Comparison of ENCODE assay signal across 20 mouse cellular contexts in genomic region chr7:99261900-99262299, GRCm38 (mm10). TPM values are rescaled to one million over a fixed set of nuclear protein-coding genes. Genes with fewer than 3 reads are reported as not detected.
DNase-seq lines count a peak whose midpoint lies in the region; ATAC-seq and TF ChIP-seq lines count a peak whose summit lies in the region.
"Had no signal": no experiment of that assay in that cellular context is flagged by ENCODE, and none has a peak within 500 bp of the region (broad histone marks: within the 10 kb centered on the region; RNA-seq: fewer than 3 reads in every experiment).

No protein-coding gene starts in this region.

- no peaks in the 10 kb centered on the region for H3K79me2 ChIP-seq in MEL (ENCODE audit: control insufficient read depth, insufficient read depth, low read length, poor library complexity)

- H3K4me3 ChIP-seq in intestine, postnatal 0 days (ENCODE audit: low read depth, low read length): no peak overlapping the region
- no peak overlapping the region for H3K4me3 ChIP-seq in intestine, embryonic 15.5 days (replicated peaks)
- H3K4me3 ChIP-seq in lung, postnatal 0 days (ENCODE audit: low read depth, low read length): no peak overlapping the region
- H3K4me3 ChIP-seq in MEL (ENCODE audit: control insufficient read depth in 1 of 2, insufficient read depth in 1 of 2, low read depth in 2 of 2, low read length in 2 of 2): no peak overlapping the region
- H3K4me3 ChIP-seq in forebrain, embryonic 13.5 days: no peak overlapping the region
- H3K4me3 ChIP-seq: embryonic facial prominence, embryonic 13.5 days; hindbrain, embryonic 10.5 days; limb, embryonic 12.5 days; megakaryocyte, embryonic 14.5 days; neural tube, embryonic 13.5 days had no signal

- H3K9me3 ChIP-seq in intestine, postnatal 0 days (ENCODE audit: control insufficient read depth): no peaks in the 10 kb centered on the region
- no peaks in the 10 kb centered on the region for H3K9me3 ChIP-seq in intestine, embryonic 15.5 days
- no peaks in the 10 kb centered on the region for H3K9me3 ChIP-seq in lung, postnatal 0 days (ENCODE audit: low read length)
- no peaks in the 10 kb centered on the region for H3K9me3 ChIP-seq in MEL (replicated peaks; ENCODE audit: insufficient read depth, low read length)
- H3K9me3 ChIP-seq in forebrain, embryonic 13.5 days (replicated peaks): no peaks in the 10 kb centered on the region
- H3K9me3 ChIP-seq: embryonic facial prominence, embryonic 13.5 days; G1E; hindbrain, embryonic 10.5 days; neural tube, embryonic 13.5 days had no signal

- peak; percentile 50 for TF ChIP-seq CTCF in intestine, postnatal 0 days (IDR thresholded peaks at IDR 0.05; ENCODE audit: low read depth)
- TF ChIP-seq CTCF in lung, postnatal 0 days (IDR thresholded peaks at IDR 0.05): peak; percentile 43
- TF ChIP-seq CTCF in MEL (IDR thresholded peaks at IDR 0.05 in 2 of 3, conservative IDR thresholded peaks at IDR 0.05 in 1 of 3; ENCODE audit: control insufficient read depth in 1 of 3, insufficient read depth in 1 of 3, low read depth in 2 of 3, low read length in 3 of 3, poor library complexity in 1 of 3, severe bottlenecking in 1 of 3): peak; percentile 30 to 34 (median 30); a peak in 5 of 6 replicates

- DNase-seq in lung, postnatal 0 days (ENCODE audit: low spot score): peak; percentile 4
- no peak for DNase-seq in lung, adult 18-20 months
- peak; percentile 21 for DNase-seq in MEL (ENCODE audit: low read depth, low spot score)
- no peak for DNase-seq in adrenal gland, postnatal 25 days
- DNase-seq: adrenal gland, postnatal 36 days; cerebellum, postnatal 25 days; gastrocnemius, postnatal 36 days; kidney, adult 11 months; kidney, postnatal 4 days had no signal

- H3K4me1 ChIP-seq in intestine, postnatal 0 days (replicated peaks; ENCODE audit: control insufficient read depth, insufficient read depth, low read length): no peaks in the 10 kb centered on the region
- no peaks in the 10 kb centered on the region for H3K4me1 ChIP-seq in intestine, embryonic 15.5 days (replicated peaks)
- H3K4me1 ChIP-seq in lung, postnatal 0 days (ENCODE audit: insufficient read depth, low read depth, low read length): no peaks in the 10 kb centered on the region
- no peaks in the 10 kb centered on the region for H3K4me1 ChIP-seq in MEL (ENCODE audit: control insufficient read depth in 1 of 2, insufficient read depth in 2 of 2, low read length in 2 of 2)
- peaks cover 4% of the 10 kb centered on the region; the same call in 1 of the 2 replicates for H3K4me1 ChIP-seq in forebrain, embryonic 13.5 days
- H3K4me1 ChIP-seq: embryonic facial prominence, embryonic 13.5 days; limb, embryonic 12.5 days; megakaryocyte, embryonic 14.5 days had no signal

- peaks cover 7% of the 10 kb centered on the region; the same call in 1 of the 2 replicates for H3K27me3 ChIP-seq in intestine, postnatal 0 days (replicated peaks; ENCODE audit: control insufficient read depth, insufficient read depth, low read length)
- H3K27me3 ChIP-seq in intestine, embryonic 15.5 days (replicated peaks): peaks cover 12% of the 10 kb centered on the region
- H3K27me3 ChIP-seq in lung, postnatal 0 days (replicated peaks; ENCODE audit: insufficient read depth, low read length): peaks cover 5% of the 10 kb centered on the region; the same call in 1 of the 2 replicates
- peaks cover 0 to 4% of the 10 kb centered on the region in 2 experiments for H3K27me3 ChIP-seq in MEL (ENCODE audit: control insufficient read depth in 1 of 2, insufficient read depth in 2 of 2, low read length in 2 of 2)
- 0 out of 2 replicates have a peak, but pooled peaks cover 4% of the 10 kb centered on the region for H3K27me3 ChIP-seq in forebrain, embryonic 13.5 days
- H3K27me3 ChIP-seq: neural tube, embryonic 13.5 days had no signal

- TF ChIP-seq RAD21 in MEL (IDR thresholded peaks at IDR 0.05; ENCODE audit: low read depth, low read length): no peak; the same call in 1 of the 2 replicates

- ATAC-seq in intestine, postnatal 0 days: no peak
- no peak for ATAC-seq in intestine, embryonic 15.5 days
- ATAC-seq in lung, postnatal 0 days: 0 out of 2 replicates have a peak, but pooled peaks have one; percentile 6
- ATAC-seq in forebrain, embryonic 13.5 days: no peak

- 54% methylated on average over 3 of the region's 3 CpGs for WGBS in intestine, postnatal 0 days
- whole genome bisulfite sequencing in intestine, embryonic 15.5 days: 49% methylated on average over 3 of the region's 3 CpGs
- 41% methylated on average over 3 of the region's 3 CpGs for WGBS in lung, postnatal 0 days
- 45% methylated on average over 3 of the region's 3 CpGs for WGBS in forebrain, embryonic 13.5 days

- no peak overlapping the region for H3K4me2 ChIP-seq in intestine, postnatal 0 days (replicated peaks; ENCODE audit: low read depth)
- no peak overlapping the region for H3K4me2 ChIP-seq in intestine, embryonic 15.5 days (replicated peaks)
- H3K4me2 ChIP-seq in lung, postnatal 0 days (replicated peaks; ENCODE audit: low read depth, low read length): no peak overlapping the region
- H3K4me2 ChIP-seq in forebrain, embryonic 13.5 days: no peak overlapping the region
- H3K4me2 ChIP-seq: embryonic facial prominence, embryonic 13.5 days; limb, embryonic 12.5 days; neural tube, embryonic 13.5 days had no signal

- no peak overlapping the region for H3K9ac ChIP-seq in intestine, postnatal 0 days (ENCODE audit: low read depth, low read length)
- H3K9ac ChIP-seq in intestine, embryonic 15.5 days: no peak overlapping the region
- H3K9ac ChIP-seq in lung, postnatal 0 days (replicated peaks; ENCODE audit: low read depth): no peak overlapping the region
- no peak overlapping the region for H3K9ac ChIP-seq in MEL (ENCODE audit: control insufficient read depth, low read depth, low read length, poor library complexity, severe bottlenecking)
- H3K9ac ChIP-seq in forebrain, embryonic 13.5 days: no peak overlapping the region
- H3K9ac ChIP-seq: embryonic facial prominence, embryonic 13.5 days; limb, embryonic 12.5 days; neural tube, embryonic 13.5 days had no signal

- TF ChIP-seq EP300 in lung, postnatal 0 days (IDR thresholded peaks at IDR 0.05): no peak
- TF ChIP-seq EP300 in MEL (IDR thresholded peaks at IDR 0.05; ENCODE audit: low read depth in 1 of 2, low read length in 2 of 2): no peak

- H3K36me3 ChIP-seq in intestine, postnatal 0 days (ENCODE audit: control insufficient read depth, insufficient read depth): no peaks in the 10 kb centered on the region
- no peaks in the 10 kb centered on the region for H3K36me3 ChIP-seq in intestine, embryonic 15.5 days
- H3K36me3 ChIP-seq in lung, postnatal 0 days (ENCODE audit: insufficient read depth, low read length): no peaks in the 10 kb centered on the region
- H3K36me3 ChIP-seq in MEL (ENCODE audit: control insufficient read depth in 1 of 2, insufficient read depth in 2 of 2, low read length in 2 of 2): no peaks in the 10 kb centered on the region
- H3K36me3 ChIP-seq in forebrain, embryonic 13.5 days (ENCODE audit: poor library complexity, severe bottlenecking): no peaks in the 10 kb centered on the region
- H3K36me3 ChIP-seq: embryonic facial prominence, embryonic 13.5 days; G1E; hindbrain, embryonic 10.5 days; limb, embryonic 12.5 days; neural tube, embryonic 13.5 days had no signal

- H3K27ac ChIP-seq in intestine, postnatal 0 days (ENCODE audit: low read depth, low read length): no peak overlapping the region
- H3K27ac ChIP-seq in intestine, embryonic 15.5 days: no peak overlapping the region
- no peak overlapping the region for H3K27ac ChIP-seq in lung, postnatal 0 days (ENCODE audit: low read length)
- H3K27ac ChIP-seq in MEL (ENCODE audit: control insufficient read depth, low read depth, low read length): no peak overlapping the region
- H3K27ac ChIP-seq in forebrain, embryonic 13.5 days: no peak overlapping the region
- H3K27ac ChIP-seq: embryonic facial prominence, embryonic 13.5 days; hindbrain, embryonic 10.5 days; limb, embryonic 12.5 days; neural tube, embryonic 13.5 days had no signal

- no peak for TF ChIP-seq POLR2A in MEL (IDR thresholded peaks at IDR 0.05; ENCODE audit: control insufficient read depth in 1 of 2, insufficient read depth in 1 of 2, low read depth in 1 of 2, low read length in 2 of 2, poor library complexity in 1 of 2)

TF ChIP-seq in MEL, 35 proteins besides CTCF, POLR2A, EP300 and RAD21:
- TF ChIP-seq ZMIZ1 (IDR thresholded peaks at IDR 0.05; ENCODE audit: low read depth, low read length): no peak
- TF ChIP-seq ZC3H11A (IDR thresholded peaks at IDR 0.05; ENCODE audit: low read depth, low read length): no peak
- TF ChIP-seq BHLHE40 (IDR thresholded peaks at IDR 0.05; ENCODE audit: borderline replicate concordance, low read depth, low read length): no peak

RNA-seq across cellular contexts. Expression of gene Map6, which starts 5.3 kb away (rescaled TPM):
- 3.7 and 4.1 TPM in 2 replicates for polyA plus RNA-seq in intestine, postnatal 0 days (2015; fragmentation: Nextera tagmentation; extraction: Ambion mirVana)
- 6.1 and 6.8 TPM in 2 replicates for polyA plus RNA-seq in intestine, embryonic 15.5 days (2015; fragmentation: Nextera tagmentation; extraction: Ambion mirVana)
- polyA plus RNA-seq in lung, postnatal 0 days (2015; fragmentation: Nextera tagmentation; extraction: Ambion mirVana): 29.6 and 35.9 TPM in 2 replicates
- total RNA-seq in MEL (2012; rRNA removed): not detected in 2 replicates
- not detected for polyA plus RNA-seq in MEL (2012; ENCODE audit: insufficient read depth in 1 of 2, insufficient read length in 2 of 2, low read depth in 1 of 2, low replicate concordance in 2 of 2, missing spikeins in 1 of 2)
- total RNA-seq in adrenal gland, postnatal 25 days (2021): 6.7 and 8.8 TPM in 2 replicates
- polyA plus RNA-seq in forebrain, embryonic 13.5 days (2015; fragmentation: Nextera tagmentation; extraction: Ambion mirVana): 46.9 and 51.3 TPM in 2 replicates
- total RNA-seq: monocyte, adult 5-6 weeks had no signal
- polyA plus RNA-seq: G1E had no signal

RNA-seq across cellular contexts. Expression of gene Mogat2, which starts 23.5 kb away (rescaled TPM):
- 362 and 402 TPM in 2 replicates for polyA plus RNA-seq in intestine, postnatal 0 days (2015; fragmentation: Nextera tagmentation; extraction: Ambion mirVana)
- polyA plus RNA-seq in intestine, embryonic 15.5 days (2015; fragmentation: Nextera tagmentation; extraction: Ambion mirVana): 120 and 142 TPM in 2 replicates
- polyA plus RNA-seq in lung, postnatal 0 days (2015; fragmentation: Nextera tagmentation; extraction: Ambion mirVana): 0.27 and 0.55 TPM in 2 replicates
- not detected in 2 replicates for total RNA-seq in MEL (2012; rRNA removed)
- polyA plus RNA-seq in MEL (2012; ENCODE audit: insufficient read depth in 1 of 2, insufficient read length in 2 of 2, low read depth in 1 of 2, low replicate concordance in 2 of 2, missing spikeins in 1 of 2): under 1 TPM in 1 of 2 experiments, not detected in 1; 0.13 TPM
- 0.79 and 2.3 TPM in 2 replicates for total RNA-seq in adrenal gland, postnatal 25 days (2021)
- 3.0 and 3.1 TPM in 2 replicates for polyA plus RNA-seq in forebrain, embryonic 13.5 days (2015; fragmentation: Nextera tagmentation; extraction: Ambion mirVana)
- total RNA-seq: G1E; gastrocnemius, postnatal 36 days; left cerebral cortex, adult 18-20 months; monocyte, adult 5-6 weeks had no signal

Comparison
In these comparisons a context has a peak if more than half of its experiments do, and no peak if none do; other contexts are left out.
1. DNase-seq: peak in lung, postnatal 0 days (single experiment) and MEL (single experiment); none in lung, adult 18-20 months (0 of 2) and adrenal gland, postnatal 25 days (single experiment).
2. RNA of gene Mogat2, which starts 23.5 kb away (polyA plus RNA-seq): 362 to 402 TPM in intestine, postnatal 0 days and 120 to 142 TPM in intestine, embryonic 15.5 days; 3.0 to 3.1 TPM in forebrain, embryonic 13.5 days, 0.27 to 0.55 TPM in lung, postnatal 0 days and 0.13 TPM in MEL; every median in the first group is over 10 times any median in the second.
3. Peak in every context shown above with its lines, with median percentiles within 50 percentile points of each other: CTCF ChIP-seq.